Mouse (Mus musculus) thymus, adult 2 months (tissue): ENCODE data around the gene Cd164. TPM values are rescaled to one million over a fixed set of nuclear protein-coding genes. Genes with fewer than 3 reads are reported as not detected.

Source experiments
- DNase-seq: peaks from one replicate; pipeline ENCODE4 v3.0.0; 2021
- H3K27ac ChIP-seq: fragments of 200-500 bp; 2 replicates; pipeline ENCODE4 v1.5.1; 2012; ENCODE audit warnings: low read length, control low read depth; ENCODE audit not compliant: control insufficient read depth, insufficient read depth
- H3K27me3 ChIP-seq: fragments of 200-500 bp; 2 replicates; pipeline ENCODE4 v1.6.1; 2012; ENCODE audit warnings: mild to moderate bottlenecking, low read length, moderate library complexity, mixed read lengths; ENCODE audit not compliant: control insufficient read depth, insufficient read depth
- H3K36me3 ChIP-seq: fragments of 200-500 bp; 2 replicates; pipeline ENCODE4 v1.6.1; 2012; ENCODE audit warnings: mild to moderate bottlenecking, low read length, moderate library complexity; ENCODE audit not compliant: control insufficient read depth, insufficient read depth
- H3K4me1 ChIP-seq: fragments of 200-500 bp; replicated peaks from 2 replicates; pipeline ENCODE4 v1.6.1; 2012; ENCODE audit warnings: low read length; ENCODE audit not compliant: control insufficient read depth, insufficient read depth
- H3K4me3 ChIP-seq: fragments of 200-500 bp; 2 replicates; pipeline ENCODE4 v1.5.1; 2012; ENCODE audit warnings: mild to moderate bottlenecking, low read length, control low read depth, moderate library complexity; ENCODE audit not compliant: control insufficient read depth, insufficient read depth
- CTCF ChIP-seq: fragments of 200-500 bp; IDR thresholded peaks from 2 replicates; pipeline ENCODE4 v1.5.1; 2012; ENCODE audit warnings: mild to moderate bottlenecking, control low read depth, low read length, moderate library complexity, borderline replicate concordance; ENCODE audit not compliant: control insufficient read depth, poor library complexity, insufficient read depth; ENCODE audit errors: extremely low read depth
- POLR2A ChIP-seq: fragments of 200-500 bp; IDR thresholded peaks from 2 replicates; pipeline ENCODE4 v1.6.1; 2012; ENCODE audit warnings: mild to moderate bottlenecking, low read length, control low read depth, moderate library complexity; ENCODE audit not compliant: control insufficient read depth, poor library complexity, insufficient read depth; ENCODE audit errors: extremely low read depth
- WGBS: fragments of 180-500 bp; shearing (Covaris S2); methylation state at CpG from one replicate; pipeline ENCODE4 v1.1.7; 2018; 5-methylcytosine and 5-hydroxymethylcytosine counted together
- polyA plus RNA-seq: library from polyadenylated mRNA; depleted of rRNA; stranded (reverse); fragments of >200 nt; gene quantifications from 2 replicates; pipeline ENCODE4 v1.2.3, GENCODE M21; 2012; rRNA removed

Cd164 gene
- polyA plus RNA-seq, 1 experiment, result 223 TPM

- no peak overlapping the region for H3K27ac ChIP-seq
- WGBS, result 89% methylated on average over 4 of the region's 4 CpGs
These were observed 61.2 kb downstream of the Cd164 start for GRCm38 (mm10) chr10:41580441-41580840.

More at GRCm38 (mm10) chr10:41580441-41580840, 61.2 kb downstream of the Cd164 start:
- H3K4me3 ChIP-seq, result no peak overlapping the region
- no peak for DNase-seq
- H3K36me3 ChIP-seq, result no peaks in the 10 kb centered on the region
- peaks cover 51% of the 10 kb centered on the region for H3K4me1 ChIP-seq
- no peaks in the 10 kb centered on the region for H3K27me3 ChIP-seq
- TF ChIP-seq CTCF, result no peak
- no peak for TF ChIP-seq POLR2A

Other genes with a start within 250 kb of the Cd164 start
- gene Fig4, start 216.2 kb upstream of the Cd164 start, polyA plus RNA-seq, result 17.0 and 17.1 TPM in 2 replicates
- 0.04 TPM in 1 of 2 replicates, not detected in the other for gene Ak9, start 215.4 kb upstream of the Cd164 start, polyA plus RNA-seq
- 31.4 and 31.6 TPM in 2 replicates for gene Zbtb24, start 69.0 kb upstream of the Cd164 start, polyA plus RNA-seq
- gene Mical1, start 43.1 kb upstream of the Cd164 start, polyA plus RNA-seq, result 232 and 249 TPM in 2 replicates
- gene Smpd2, start 29.0 kb upstream of the Cd164 start, polyA plus RNA-seq, result 134 and 141 TPM in 2 replicates
- gene Ppil6, start 29.0 kb upstream of the Cd164 start, polyA plus RNA-seq, result 0.15 and 0.20 TPM in 2 replicates
- gene Ccdc162, start 197.2 kb downstream of the Cd164 start, polyA plus RNA-seq, result 2.9 and 5.1 TPM in 2 replicates